Mouse (Mus musculus) heart, embryonic 12.5 days (tissue): ENCODE data around the gene 4933406M09Rik. TPM values are rescaled to one million over a fixed set of nuclear protein-coding genes. Genes with fewer than 3 reads are reported as not detected.

Experiments
- ATAC-seq: fragments of 200-750 bp; cut with Nextera tagmentation; 2 replicates; pipeline ENCODE4 v1.8.0; 2017; ENCODE audit warnings: moderate TSS enrichment, moderate library complexity; ENCODE audit not compliant: insufficient number of reproducible peaks, low FRiP score
- H3K27ac ChIP-seq: fragments of 300-500 bp; sonication (generic); 2 replicates; pipeline ENCODE4 v1.5.1; 2016; ENCODE audit warnings: mild to moderate bottlenecking, moderate library complexity; ENCODE audit not compliant: poor library complexity, severe bottlenecking
- H3K27me3 ChIP-seq: fragments of 300-500 bp; sonication (generic); replicated peaks from 2 replicates; pipeline ENCODE4 v1.6.1; 2016; ENCODE audit warnings: mild to moderate bottlenecking, moderate library complexity
- H3K36me3 ChIP-seq: fragments of 300-500 bp; sonication (generic); 2 replicates; pipeline ENCODE4 v1.6.1; 2016; ENCODE audit warnings: mild to moderate bottlenecking, moderate library complexity
- H3K4me1 ChIP-seq: fragments of 300-500 bp; sonication (generic); replicated peaks from 2 replicates; pipeline ENCODE4 v1.6.1; 2016; ENCODE audit warnings: mild to moderate bottlenecking
- H3K4me2 ChIP-seq: fragments of 300-500 bp; sonication (generic); 2 replicates; pipeline ENCODE4 v1.6.1; 2016; ENCODE audit warnings: mild to moderate bottlenecking, moderate library complexity
- H3K4me3 ChIP-seq: fragments of 300-500 bp; sonication (generic); 2 replicates; pipeline ENCODE4 v1.5.1; 2016; ENCODE audit warnings: mild to moderate bottlenecking
- H3K9ac ChIP-seq: fragments of 300-500 bp; sonication (generic); 2 replicates; pipeline ENCODE4 v1.6.1; 2016; ENCODE audit warnings: mild to moderate bottlenecking, moderate library complexity
- H3K9me3 ChIP-seq: fragments of 300-500 bp; sonication (generic); replicated peaks from 2 replicates; pipeline ENCODE4 v1.6.1; 2016; ENCODE audit warnings: mild to moderate bottlenecking, moderate library complexity
- WGBS: fragments of 180-500 bp; shearing (Covaris S2); methylation state at CpG from one replicate; pipeline ENCODE4 v1.1.7; 2016; 5-methylcytosine and 5-hydroxymethylcytosine counted together
- polyA plus RNA-seq: library from polyadenylated mRNA; unstranded; fragments of >200 nt; fragmentation: Nextera tagmentation; extraction: Ambion mirVana; gene quantifications from 2 replicates; pipeline ENCODE4 v1.2.1, GENCODE M21; 2016

4933406M09Rik gene
- polyA plus RNA-seq, 1 experiment from 2014 or later, result not detected

- ATAC-seq, result no peak
These were observed 49.7 kb downstream of the 4933406M09Rik start for GRCm38 (mm10) chr1:134435414-134435813.

DNA sequence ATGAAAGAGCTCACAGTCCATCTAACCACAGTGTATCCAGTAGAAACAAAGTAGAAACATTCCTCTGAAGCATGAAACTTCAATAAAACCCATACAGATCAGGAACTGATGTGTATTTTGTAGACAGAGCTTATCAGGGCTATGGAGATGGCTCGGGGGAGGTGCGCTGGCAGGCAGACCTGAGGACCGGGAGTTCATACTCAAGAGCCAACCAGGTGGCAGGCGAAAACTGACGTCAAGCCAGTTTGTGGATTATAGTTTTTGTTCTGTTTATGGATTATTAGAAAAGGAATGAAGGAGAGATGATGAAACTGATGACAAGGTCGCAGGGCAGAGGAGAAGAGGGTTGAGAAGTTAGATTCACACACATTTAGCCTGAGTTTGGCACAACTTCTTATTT lies 54.7 kb downstream of the 4933406M09Rik start:
- no peak overlapping the region for H3K4me2 ChIP-seq
- whole genome bisulfite sequencing, result 90% methylated on average over 6 of the region's 6 CpGs
- no peak overlapping the region for H3K27ac ChIP-seq
- H3K36me3 ChIP-seq, result no peaks in the 10 kb centered on the region
- H3K9ac ChIP-seq, result no peak overlapping the region
- no peaks in the 10 kb centered on the region for H3K4me1 ChIP-seq
- no peak overlapping the region for H3K4me3 ChIP-seq
- no peaks in the 10 kb centered on the region for H3K27me3 ChIP-seq
- H3K9me3 ChIP-seq, result no peaks in the 10 kb centered on the region
- ATAC-seq, result no peak

More at GRCm38 (mm10) chr1:134435414-134435813, 49.7 kb downstream of the 4933406M09Rik start:
- Histone ChIP-seq H3K27ac (no peak overlapping the region), H3K9ac (no peak overlapping the region), H3K9me3 (no peaks in the 10 kb centered on the region), H3K4me2 (no peak overlapping the region), H3K4me3 (no peak overlapping the region), H3K36me3 (peaks cover 32% of the 10 kb centered on the region), H3K27me3 (no peaks in the 10 kb centered on the region), H3K4me1 (no peaks in the 10 kb centered on the region)
- WGBS, result 29% methylated on average over 4 of the region's 4 CpGs

Other genes with a start within 250 kb of the 4933406M09Rik start
- 1.2 and 1.3 TPM in 2 replicates for gene Chil1, start 203.8 kb upstream of the 4933406M09Rik start, polyA plus RNA-seq
- 0.39 and 0.54 TPM in 2 replicates for gene Mybph, start 192.5 kb upstream of the 4933406M09Rik start, polyA plus RNA-seq
- 7.3 and 9.3 TPM in 2 replicates for gene Adora1, start 150.5 kb upstream of the 4933406M09Rik start, polyA plus RNA-seq
- gene Myog, start 96.0 kb upstream of the 4933406M09Rik start, polyA plus RNA-seq, result 1.2 and 2.1 TPM in 2 replicates
- 17.1 and 17.3 TPM in 2 replicates for gene Ppfia4, start 53.0 kb upstream of the 4933406M09Rik start, polyA plus RNA-seq
- 67.6 and 73.8 TPM in 2 replicates for gene Tmem183a, start 24.0 kb upstream of the 4933406M09Rik start, polyA plus RNA-seq
- 37.6 and 38.8 TPM in 2 replicates for gene Cyb5r1, start 19.6 kb downstream of the 4933406M09Rik start, polyA plus RNA-seq
- 126 and 134 TPM in 2 replicates for gene Adipor1, start 29.4 kb downstream of the 4933406M09Rik start, polyA plus RNA-seq
- gene Klhl12, start 69.6 kb downstream of the 4933406M09Rik start, polyA plus RNA-seq, result 18.8 and 20.4 TPM in 2 replicates
- 32.2 and 32.8 TPM in 2 replicates for gene Rabif, start 108.7 kb downstream of the 4933406M09Rik start, polyA plus RNA-seq
- gene Mgat4e, start 163.7 kb downstream of the 4933406M09Rik start, polyA plus RNA-seq, result not detected in 2 replicates
- 39.9 and 41.4 TPM in 2 replicates for gene Kdm5b, start 174.2 kb downstream of the 4933406M09Rik start, polyA plus RNA-seq